Mouse (Mus musculus): ENCODE measurements around the gene Lrrc4b. TPM values are rescaled to one million over a fixed set of nuclear protein-coding genes. Genes with fewer than 3 reads are reported as not detected.

The Lrrc4b gene
- polyA plus RNA-seq, 1 experiment from 2014 or later: 0.36 TPM

DNA sequence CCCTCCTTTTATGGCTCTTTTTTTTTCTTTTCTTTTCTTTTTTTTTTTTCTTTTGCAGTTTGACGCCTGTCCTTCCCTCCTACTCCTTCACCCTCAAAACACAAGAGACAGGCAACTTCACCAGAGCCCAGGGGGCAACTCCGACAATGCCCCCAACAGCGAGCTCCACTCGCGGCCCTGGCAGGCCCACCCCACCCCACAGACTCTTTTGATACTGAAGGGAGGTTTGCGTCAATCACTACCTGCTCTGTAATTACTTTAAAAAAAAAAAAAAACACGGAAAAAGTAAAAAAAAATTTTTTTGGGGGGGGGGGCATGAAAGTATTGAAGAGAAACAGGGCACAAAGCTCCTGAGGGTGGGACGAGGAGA, 34.2 kb downstream of the Lrrc4b start:
- H3K4me1 ChIP-seq (replicated peaks; ENCODE audit: control insufficient read depth, insufficient read depth): no peaks in the 10 kb centered on the region
- no peak for DNase-seq (ENCODE audit: low spot score)
- H3K27ac ChIP-seq (replicated peaks): no peak overlapping the region
- H3K9me3 ChIP-seq (ENCODE audit: control insufficient read depth, low read length): no peaks in the 10 kb centered on the region
- H3K9ac ChIP-seq (ENCODE audit: low read length): no peak overlapping the region
- TF ChIP-seq EP300 (optimal IDR thresholded peaks at IDR 0.05): no peak
- no peak for TF ChIP-seq CTCF (IDR thresholded peaks at IDR 0.05; ENCODE audit: low read depth)
- no peak overlapping the region for H3K4me3 ChIP-seq (ENCODE audit: low read depth, low read length)
- no peaks in the 10 kb centered on the region for H3K36me3 ChIP-seq (ENCODE audit: control insufficient read depth, insufficient read depth, low read length)
- peaks cover 10% of the 10 kb centered on the region for H3K27me3 ChIP-seq (ENCODE audit: control insufficient read depth, insufficient read depth, low read length)
- no peak overlapping the region for H3K4me2 ChIP-seq (replicated peaks; ENCODE audit: low read depth)
- ATAC-seq (ENCODE audit: low FRiP score, low TSS enrichment): no peak
- WGBS: 27% methylated on average over 8 of the region's 8 CpGs

DNA sequence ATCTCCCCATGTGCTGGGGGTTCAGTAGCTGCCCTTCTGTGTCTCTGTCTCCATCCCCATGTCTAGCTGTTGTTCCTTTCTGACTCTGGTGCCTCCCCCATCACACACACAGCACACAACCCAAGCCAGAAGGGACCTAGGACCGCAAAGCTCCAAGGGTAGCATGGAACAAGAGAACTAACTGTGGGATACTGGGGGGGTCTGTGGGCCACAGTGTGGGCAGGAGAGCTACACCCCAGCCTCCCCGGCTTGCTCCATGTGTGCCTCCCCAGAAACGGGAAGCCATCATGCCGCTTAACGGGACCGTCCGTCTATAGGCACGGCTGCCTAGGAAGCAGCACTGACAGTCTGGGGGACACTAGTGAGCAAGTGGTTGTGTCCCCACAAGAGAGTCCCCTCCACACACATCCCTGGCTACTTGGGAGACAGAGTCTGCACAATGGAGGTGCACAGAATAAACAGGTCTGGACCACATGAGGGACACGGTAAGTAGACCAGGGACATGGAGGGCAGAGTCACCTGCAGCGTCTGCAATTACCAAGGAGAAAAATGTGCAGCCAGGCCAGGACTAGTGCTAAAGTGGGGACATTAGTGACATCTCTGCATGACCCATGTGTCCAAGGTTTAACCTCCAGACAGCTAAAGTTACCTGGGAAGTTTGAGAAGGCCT, 34.9 kb downstream of the Lrrc4b start:
- Histone ChIP-seq H3K9me3 (ENCODE audit: control insufficient read depth, low read length) (no peaks in the 10 kb centered on the region), H3K4me2 (replicated peaks; ENCODE audit: low read depth) (no peak overlapping the region), H3K4me3 (ENCODE audit: low read depth, low read length) (no peak overlapping the region), H3K4me1 (replicated peaks; ENCODE audit: control insufficient read depth, insufficient read depth) (no peaks in the 10 kb centered on the region), H3K9ac (ENCODE audit: low read length) (no peak overlapping the region), H3K27ac (replicated peaks) (no peak overlapping the region), H3K36me3 (ENCODE audit: control insufficient read depth, insufficient read depth, low read length) (no peaks in the 10 kb centered on the region), H3K27me3 (ENCODE audit: control insufficient read depth, insufficient read depth, low read length) (peaks cover 10% of the 10 kb centered on the region)
- ATAC-seq (ENCODE audit: low FRiP score, low TSS enrichment) (no peak), DNase-seq (ENCODE audit: low spot score) (no peak)
- TF ChIP-seq CTCF (IDR thresholded peaks at IDR 0.05; ENCODE audit: low read depth) (no peak), EP300 (optimal IDR thresholded peaks at IDR 0.05) (no peak)
- WGBS: 81% methylated on average over 10 of the region's 10 CpGs

DNA sequence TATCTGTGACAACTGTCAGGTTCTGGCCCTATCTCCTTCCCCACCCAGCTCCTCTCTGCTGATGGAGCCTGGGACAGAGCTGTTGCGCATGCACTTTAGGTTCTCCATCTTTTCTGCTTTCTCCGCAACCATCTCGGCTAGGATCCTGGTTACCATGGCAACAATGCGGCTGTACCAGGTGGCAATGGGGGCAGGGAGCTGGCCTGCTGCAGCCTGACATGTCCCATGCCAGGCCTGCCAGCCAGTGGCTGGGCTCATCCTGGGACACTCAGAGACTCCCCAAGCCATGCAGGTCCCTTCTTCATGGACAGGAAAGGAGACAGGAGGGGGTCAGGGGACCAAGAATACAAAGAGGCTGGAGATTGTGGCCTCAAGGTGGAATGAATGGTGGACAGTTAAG, 35.7 kb downstream of the Lrrc4b start:
- no peak overlapping the region for H3K4me2 ChIP-seq (replicated peaks; ENCODE audit: low read depth)
- no peak overlapping the region for H3K27ac ChIP-seq (replicated peaks)
- no peaks in the 10 kb centered on the region for H3K4me1 ChIP-seq (replicated peaks; ENCODE audit: control insufficient read depth, insufficient read depth)
- no peaks in the 10 kb centered on the region for H3K36me3 ChIP-seq (ENCODE audit: control insufficient read depth, insufficient read depth, low read length)
- ATAC-seq (ENCODE audit: low FRiP score, low TSS enrichment) (no peak), DNase-seq (ENCODE audit: low spot score) (peak; percentile 13)
- H3K27me3 ChIP-seq (ENCODE audit: control insufficient read depth, insufficient read depth, low read length): peaks cover 10% of the 10 kb centered on the region
- no peak overlapping the region for H3K4me3 ChIP-seq (ENCODE audit: low read depth, low read length)
- no peaks in the 10 kb centered on the region for H3K9me3 ChIP-seq (ENCODE audit: control insufficient read depth, low read length)
- no peak for TF ChIP-seq EP300 (optimal IDR thresholded peaks at IDR 0.05)
- no peak for TF ChIP-seq CTCF (IDR thresholded peaks at IDR 0.05; ENCODE audit: low read depth)
- WGBS: 27% methylated on average over 4 of the region's 4 CpGs
- no peak overlapping the region for H3K9ac ChIP-seq (ENCODE audit: low read length)

DNA sequence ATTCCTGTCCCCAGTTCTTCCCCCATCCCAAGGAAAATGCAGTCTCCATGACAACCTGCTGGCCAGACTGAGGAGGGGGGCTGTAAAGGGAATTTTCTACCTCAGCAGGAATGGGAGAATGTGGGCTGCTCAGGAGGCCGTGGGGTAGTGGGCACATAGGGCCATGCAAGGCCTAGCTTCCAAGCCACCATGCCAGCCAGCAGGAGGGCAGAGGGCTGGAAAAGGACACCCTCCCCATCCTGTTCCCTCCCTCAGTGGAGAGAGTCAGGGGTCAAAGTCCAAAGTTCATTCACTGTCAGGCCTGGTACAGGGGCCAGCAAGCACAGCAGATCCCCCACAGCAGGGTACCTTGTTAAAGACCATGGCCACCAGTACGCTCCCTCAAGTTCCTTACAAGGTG, 36.3 kb downstream of the Lrrc4b start, which contains the start of gene Aspdh:
Gene Aspdh (plus strand): TSS at position 281 of the 400 bp plus-strand sequence.
- DNase-seq (ENCODE audit: low spot score): no peak

DNA sequence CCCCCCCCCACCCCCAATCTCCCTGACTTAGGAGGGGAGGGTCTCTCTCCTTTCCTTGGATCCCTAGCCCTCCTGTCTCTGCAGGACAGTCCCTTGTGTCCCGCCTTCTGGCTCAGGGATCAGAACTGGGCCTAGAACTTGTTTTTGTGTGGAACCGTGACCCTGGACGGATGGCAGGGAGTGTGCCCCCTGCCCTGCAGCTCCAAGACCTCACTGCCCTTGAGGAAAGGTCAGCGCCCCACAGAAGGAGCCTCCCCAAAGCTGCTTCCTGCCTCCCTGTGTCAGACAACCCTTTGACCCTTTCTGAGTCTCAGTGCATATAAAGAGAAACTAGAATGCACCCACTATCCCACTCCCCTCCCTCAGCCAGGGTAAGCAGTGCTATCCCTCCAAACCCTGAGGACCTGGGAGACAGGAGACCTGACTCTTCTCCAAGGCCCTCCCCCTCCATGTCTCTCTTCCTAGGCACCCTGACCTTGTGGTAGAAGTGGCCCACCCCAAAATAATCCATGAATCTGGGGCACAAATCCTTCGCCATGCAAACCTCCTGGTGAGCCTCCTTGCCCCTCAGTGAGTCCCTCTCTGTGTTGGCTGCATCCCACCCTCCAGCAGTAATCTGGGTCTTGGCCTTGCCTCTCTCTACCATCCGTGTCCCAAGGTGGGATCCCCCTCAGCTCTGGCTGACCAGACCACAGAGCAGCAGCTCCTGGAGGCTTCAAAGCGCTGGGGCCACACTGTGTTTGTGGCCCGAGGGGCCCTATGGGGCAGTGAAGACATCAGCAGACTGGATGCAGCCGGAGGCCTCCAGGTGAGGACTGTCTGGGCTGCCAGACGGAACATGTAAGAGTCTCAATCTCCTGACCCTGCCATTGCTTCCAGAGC, 37.4 kb downstream of the Lrrc4b start:
- Histone ChIP-seq H3K9me3 (ENCODE audit: control insufficient read depth, low read length) (no peaks in the 10 kb centered on the region), H3K36me3 (ENCODE audit: control insufficient read depth, insufficient read depth, low read length) (no peaks in the 10 kb centered on the region), H3K9ac (ENCODE audit: low read length) (no peak overlapping the region), H3K4me1 (replicated peaks; ENCODE audit: control insufficient read depth, insufficient read depth) (no peaks in the 10 kb centered on the region), H3K27ac (replicated peaks) (no peak overlapping the region), H3K4me2 (replicated peaks; ENCODE audit: low read depth) (no peak overlapping the region), H3K4me3 (ENCODE audit: low read depth, low read length) (no peak overlapping the region), H3K27me3 (ENCODE audit: control insufficient read depth, insufficient read depth, low read length) (peaks cover 10% of the 10 kb centered on the region)
- TF ChIP-seq CTCF (IDR thresholded peaks at IDR 0.05; ENCODE audit: low read depth) (no peak), EP300 (optimal IDR thresholded peaks at IDR 0.05) (no peak)
- ATAC-seq (ENCODE audit: low FRiP score, low TSS enrichment) (no peak), DNase-seq (ENCODE audit: low spot score) (no peak)
- 80% methylated on average over 10 of the region's 10 CpGs for WGBS

More for the DNA sequence above, 36.3 kb downstream of the Lrrc4b start, which contains the start of gene Aspdh:
- Histone ChIP-seq H3K4me1 (replicated peaks; ENCODE audit: control insufficient read depth, insufficient read depth) (no peaks in the 10 kb centered on the region), H3K27me3 (ENCODE audit: control insufficient read depth, insufficient read depth, low read length) (peaks cover 10% of the 10 kb centered on the region), H3K9ac (ENCODE audit: low read length) (no peak within 1 kb of the TSS), H3K27ac (replicated peaks) (no peak within 1 kb of the TSS), H3K36me3 (ENCODE audit: control insufficient read depth, insufficient read depth, low read length) (no peaks in the 10 kb centered on the region), H3K4me3 (ENCODE audit: low read depth, low read length) (no peak within 1 kb of the TSS), H3K4me2 (replicated peaks; ENCODE audit: low read depth) (no peak within 1 kb of the TSS), H3K9me3 (ENCODE audit: control insufficient read depth, low read length) (no peaks in the 10 kb centered on the region)
- no peak for TF ChIP-seq EP300 (optimal IDR thresholded peaks at IDR 0.05)
- no peak for TF ChIP-seq CTCF (IDR thresholded peaks at IDR 0.05; ENCODE audit: low read depth)
- no peak for ATAC-seq (ENCODE audit: low FRiP score, low TSS enrichment)
- WGBS: 79% methylated on average over 2 of the region's 2 CpGs

DNA sequence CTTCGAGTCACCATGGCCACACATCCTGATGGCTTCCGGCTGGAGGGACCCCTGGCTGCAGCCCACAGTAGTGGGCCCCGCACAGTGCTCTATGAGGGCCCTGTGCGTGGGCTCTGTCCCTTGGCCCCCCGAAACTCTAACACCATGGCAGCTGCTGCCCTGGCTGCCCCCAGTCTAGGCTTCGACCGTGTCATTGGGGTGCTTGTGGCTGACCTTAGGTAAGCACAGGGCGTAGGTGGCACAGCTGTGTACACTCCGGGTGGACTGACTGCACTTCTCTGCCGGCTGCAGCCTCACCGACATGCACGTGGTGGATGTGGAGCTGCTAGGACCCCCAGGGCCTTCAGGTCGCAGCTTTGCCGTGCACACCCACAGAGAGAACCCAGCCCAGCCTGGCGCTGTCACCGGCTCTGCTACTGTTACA, 38.1 kb downstream of the Lrrc4b start:
- WGBS: 77% methylated on average over 16 of the region's 16 CpGs
- H3K9me3 ChIP-seq (ENCODE audit: control insufficient read depth, low read length): no peaks in the 10 kb centered on the region
- peaks cover 8% of the 10 kb centered on the region for H3K27me3 ChIP-seq (ENCODE audit: control insufficient read depth, insufficient read depth, low read length)
- ATAC-seq (ENCODE audit: low FRiP score, low TSS enrichment) (no peak), DNase-seq (ENCODE audit: low spot score) (no peak)
- H3K4me1 ChIP-seq (replicated peaks; ENCODE audit: control insufficient read depth, insufficient read depth): no peaks in the 10 kb centered on the region
- no peak overlapping the region for H3K4me2 ChIP-seq (replicated peaks; ENCODE audit: low read depth)
- no peaks in the 10 kb centered on the region for H3K36me3 ChIP-seq (ENCODE audit: control insufficient read depth, insufficient read depth, low read length)
- H3K9ac ChIP-seq (ENCODE audit: low read length): no peak overlapping the region
- no peak overlapping the region for H3K27ac ChIP-seq (replicated peaks)
- TF ChIP-seq EP300 (optimal IDR thresholded peaks at IDR 0.05) (no peak), CTCF (IDR thresholded peaks at IDR 0.05; ENCODE audit: low read depth) (no peak)
- H3K4me3 ChIP-seq (ENCODE audit: low read depth, low read length): no peak overlapping the region
